Mouse (Mus musculus): Measurements from ENCODE around the gene Gng7. TPM values are rescaled to one million over a fixed set of nuclear protein-coding genes. Genes with fewer than 3 reads are reported as not detected.
A peak's percentile ranks its signal among the peaks of the same experiment; 100 is the strongest.

The Gng7 gene
- polyA plus RNA-seq, 1 experiment = 4.1 TPM

DNA sequence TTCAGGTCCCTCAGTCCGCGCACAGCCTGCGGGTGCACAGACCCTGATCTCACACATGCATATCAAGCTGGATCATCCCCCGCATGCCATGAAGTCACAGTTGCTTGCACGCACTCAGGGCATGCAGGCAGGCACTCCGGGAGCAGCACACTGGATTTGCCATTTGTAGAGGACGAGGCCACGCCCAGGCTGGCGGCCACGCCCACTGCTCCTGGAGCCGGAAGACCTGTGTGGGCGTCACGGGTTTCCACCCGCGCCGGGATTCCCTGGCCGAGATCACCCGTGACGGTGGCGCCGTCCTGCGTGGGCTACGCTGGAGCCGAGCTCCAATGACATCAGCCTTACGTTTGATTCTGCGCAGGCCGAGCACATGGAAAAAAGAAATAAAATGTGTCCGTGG is 75.1 kb downstream of the Gng7 start:
- Histone ChIP-seq H3K4me1 (ENCODE audit: control insufficient read depth, insufficient read depth, low read length) (peaks cover 26% of the 10 kb centered on the region), H3K4me3 (ENCODE audit: low read depth, low read length) (peak overlapping the region; percentile 38), H3K36me3 (ENCODE audit: control insufficient read depth, insufficient read depth, low read length, poor library complexity, severe bottlenecking) (no peaks in the 10 kb centered on the region), H3K9me3 (replicated peaks; ENCODE audit: control insufficient read depth, insufficient read depth, low read length, poor library complexity, severe bottlenecking) (no peaks in the 10 kb centered on the region), H3K9ac (ENCODE audit: low read depth, poor library complexity, severe bottlenecking) (no peak overlapping the region), H3K27ac (ENCODE audit: insufficient read depth, low read length) (peak overlapping the region; percentile 96), H3K27me3 (ENCODE audit: control insufficient read depth, insufficient read depth, low read length, poor library complexity, severe bottlenecking) (no peaks in the 10 kb centered on the region)
- TF ChIP-seq POLR2A (IDR thresholded peaks at IDR 0.05; ENCODE audit: insufficient read depth, low read length) = no peak

DNA sequence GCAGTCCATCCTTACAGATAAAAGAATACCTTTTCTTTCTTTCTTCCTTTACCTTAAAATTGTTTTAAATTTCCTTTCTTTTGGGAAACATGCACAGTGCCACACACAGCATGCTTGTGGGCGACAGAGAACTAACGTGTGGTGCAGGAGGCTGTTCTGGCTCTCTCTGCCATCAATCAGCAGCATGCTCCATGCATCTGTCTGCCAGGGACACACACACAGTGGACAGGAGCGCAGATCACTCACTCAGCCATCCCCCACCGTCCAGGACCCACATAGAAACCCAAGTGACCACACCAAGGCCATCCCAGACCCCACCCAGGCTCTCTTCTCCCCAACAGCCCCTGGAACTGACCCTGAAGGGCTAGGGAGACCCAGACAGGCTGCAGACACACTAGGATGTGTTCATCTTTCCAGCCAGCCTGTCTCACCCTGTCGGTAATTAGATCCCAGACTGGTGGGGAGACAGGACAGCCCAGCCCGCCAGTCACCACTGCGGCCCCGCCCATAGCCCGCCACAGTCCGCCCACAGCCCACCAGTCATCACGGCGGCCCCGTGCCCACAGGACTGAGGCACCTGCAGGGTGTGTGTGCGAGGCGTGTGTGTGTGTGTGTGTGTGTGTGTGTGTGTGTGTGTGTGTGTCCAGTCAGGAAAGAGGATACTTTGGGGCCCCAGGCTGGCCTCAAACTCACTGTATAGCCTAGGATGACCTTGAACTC is 75.8 kb downstream of the Gng7 start:
- no peak for TF ChIP-seq POLR2A (IDR thresholded peaks at IDR 0.05; ENCODE audit: insufficient read depth, low read length)
- TF ChIP-seq CTCF (IDR thresholded peaks at IDR 0.05; ENCODE audit: low read depth, low read length) = no peak
- no peak for TF ChIP-seq EP300 (IDR thresholded peaks at IDR 0.05; ENCODE audit: insufficient read depth, low read depth, low read length)
- no peak overlapping the region for H3K9ac ChIP-seq (ENCODE audit: low read depth, poor library complexity, severe bottlenecking)
- no peaks in the 10 kb centered on the region for H3K27me3 ChIP-seq (ENCODE audit: control insufficient read depth, insufficient read depth, low read length, poor library complexity, severe bottlenecking)
- no peaks in the 10 kb centered on the region for H3K36me3 ChIP-seq (ENCODE audit: control insufficient read depth, insufficient read depth, low read length, poor library complexity, severe bottlenecking)
- peak overlapping the region; percentile 38 for H3K4me3 ChIP-seq (ENCODE audit: low read depth, low read length)
- H3K4me1 ChIP-seq (ENCODE audit: control insufficient read depth, insufficient read depth, low read length) = peaks cover 30% of the 10 kb centered on the region
- peak overlapping the region; percentile 22; the same call in 1 of the 2 replicates for H3K27ac ChIP-seq (ENCODE audit: insufficient read depth, low read length)
- no peaks in the 10 kb centered on the region for H3K9me3 ChIP-seq (replicated peaks; ENCODE audit: control insufficient read depth, insufficient read depth, low read length, poor library complexity, severe bottlenecking)

DNA sequence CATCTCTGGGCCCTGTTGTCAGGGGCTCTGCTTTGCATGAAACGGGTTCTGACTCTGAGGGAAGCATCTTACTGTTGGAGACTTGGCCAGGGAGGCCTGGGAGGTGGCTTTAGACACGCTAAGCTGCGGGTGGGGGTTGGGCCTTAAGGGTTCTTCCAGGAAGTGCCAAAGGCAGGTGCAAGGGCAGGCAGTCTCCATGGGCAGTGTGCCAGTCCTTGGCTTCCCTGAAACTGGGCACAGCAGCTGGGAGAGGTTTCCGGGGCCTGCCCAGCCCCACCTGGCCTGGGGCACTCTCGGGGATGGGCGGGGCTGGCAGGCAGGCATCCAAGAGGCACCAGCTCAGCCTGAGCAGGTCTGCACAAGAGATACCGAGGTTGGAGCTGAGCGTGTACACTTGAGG is 77.1 kb downstream of the Gng7 start:
- H3K9ac ChIP-seq (ENCODE audit: low read depth, poor library complexity, severe bottlenecking) = no peak overlapping the region
- no peaks in the 10 kb centered on the region for H3K36me3 ChIP-seq (ENCODE audit: control insufficient read depth, insufficient read depth, low read length, poor library complexity, severe bottlenecking)
- H3K4me3 ChIP-seq (ENCODE audit: low read depth, low read length) = no peak overlapping the region
- no peaks in the 10 kb centered on the region for H3K27me3 ChIP-seq (ENCODE audit: control insufficient read depth, insufficient read depth, low read length, poor library complexity, severe bottlenecking)
- no peak for TF ChIP-seq EP300 (IDR thresholded peaks at IDR 0.05; ENCODE audit: insufficient read depth, low read depth, low read length)
- TF ChIP-seq POLR2A (IDR thresholded peaks at IDR 0.05; ENCODE audit: insufficient read depth, low read length) = no peak
- no peak for TF ChIP-seq CTCF (IDR thresholded peaks at IDR 0.05; ENCODE audit: low read depth, low read length)
- peaks cover 26% of the 10 kb centered on the region for H3K4me1 ChIP-seq (ENCODE audit: control insufficient read depth, insufficient read depth, low read length)
- H3K27ac ChIP-seq (ENCODE audit: insufficient read depth, low read length) = no peak overlapping the region
- no peaks in the 10 kb centered on the region for H3K9me3 ChIP-seq (replicated peaks; ENCODE audit: control insufficient read depth, insufficient read depth, low read length, poor library complexity, severe bottlenecking)

DNA sequence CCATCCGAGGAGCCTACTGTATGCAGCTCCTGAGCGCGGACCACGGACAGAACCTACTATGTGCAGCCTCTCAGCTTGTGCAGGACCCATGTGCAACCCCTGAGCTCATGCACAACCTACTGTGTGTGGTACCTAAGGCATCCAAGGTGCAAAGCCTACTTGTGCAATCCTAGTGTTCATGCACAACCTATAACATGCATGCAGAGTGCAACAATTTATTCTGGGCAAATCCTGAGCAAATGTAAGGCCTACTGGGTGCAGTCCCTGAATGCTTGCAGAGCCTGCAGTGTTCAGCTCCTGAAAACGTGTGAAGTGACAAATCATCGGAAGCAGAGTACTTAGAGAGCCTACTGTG is 78.0 kb downstream of the Gng7 start:
- peaks cover 25% of the 10 kb centered on the region for H3K4me1 ChIP-seq (ENCODE audit: control insufficient read depth, insufficient read depth, low read length)
- no peak overlapping the region for H3K27ac ChIP-seq (ENCODE audit: insufficient read depth, low read length)
- 0 out of 2 replicates have a peak overlapping the region, but pooled peaks have one; percentile 0 for H3K4me3 ChIP-seq (ENCODE audit: low read depth, low read length)
- TF ChIP-seq CTCF (IDR thresholded peaks at IDR 0.05; ENCODE audit: low read depth, low read length) = no peak
- no peak for TF ChIP-seq POLR2A (IDR thresholded peaks at IDR 0.05; ENCODE audit: insufficient read depth, low read length)
- TF ChIP-seq EP300 (IDR thresholded peaks at IDR 0.05; ENCODE audit: insufficient read depth, low read depth, low read length) = no peak
- H3K27me3 ChIP-seq (ENCODE audit: control insufficient read depth, insufficient read depth, low read length, poor library complexity, severe bottlenecking) = no peaks in the 10 kb centered on the region
- peaks cover 2% of the 10 kb centered on the region; the same call in 1 of the 2 replicates for H3K36me3 ChIP-seq (ENCODE audit: control insufficient read depth, insufficient read depth, low read length, poor library complexity, severe bottlenecking)
- no peak overlapping the region for H3K9ac ChIP-seq (ENCODE audit: low read depth, poor library complexity, severe bottlenecking)
- H3K9me3 ChIP-seq (replicated peaks; ENCODE audit: control insufficient read depth, insufficient read depth, low read length, poor library complexity, severe bottlenecking) = no peaks in the 10 kb centered on the region

DNA sequence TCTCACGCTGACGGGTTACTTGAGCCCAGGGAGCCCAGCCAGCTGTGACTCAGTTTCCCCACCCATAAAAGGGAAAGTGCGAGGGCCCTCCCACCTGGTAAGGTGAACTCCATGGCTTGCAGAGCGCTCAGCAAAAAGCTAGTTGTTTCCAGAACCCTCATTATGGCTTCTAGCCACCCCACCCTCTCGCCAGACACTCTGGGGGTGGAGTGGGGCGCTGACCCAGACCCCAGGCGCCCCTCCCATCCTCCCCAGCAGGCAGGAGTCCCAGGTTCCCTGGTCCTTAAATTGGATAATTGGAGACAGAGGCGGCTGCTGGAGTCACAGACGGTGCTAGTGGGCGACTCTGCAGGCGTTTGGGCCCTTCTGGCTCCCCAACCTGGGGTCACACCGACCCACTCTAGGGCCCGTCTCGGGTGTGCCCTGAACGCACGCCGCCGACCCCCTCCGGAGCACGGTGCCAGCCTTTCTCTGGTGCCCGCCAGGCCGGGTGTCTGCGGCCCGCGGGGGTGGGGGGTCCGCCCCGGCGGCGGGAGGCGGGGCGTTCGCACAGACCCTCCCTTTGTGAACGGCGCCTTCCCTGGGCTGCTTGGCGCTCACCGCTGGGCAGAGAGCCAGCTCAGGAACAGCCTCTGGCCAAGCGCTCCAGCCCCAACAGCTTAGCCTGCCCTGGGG is 78.5 kb downstream of the Gng7 start:
- Histone ChIP-seq H3K9ac (ENCODE audit: low read depth, poor library complexity, severe bottlenecking) (no peak overlapping the region), H3K27me3 (ENCODE audit: control insufficient read depth, insufficient read depth, low read length, poor library complexity, severe bottlenecking) (no peaks in the 10 kb centered on the region), H3K27ac (ENCODE audit: insufficient read depth, low read length) (no peak overlapping the region), H3K4me3 (ENCODE audit: low read depth, low read length) (peak overlapping the region; percentile 18), H3K4me1 (ENCODE audit: control insufficient read depth, insufficient read depth, low read length) (peaks cover 23% of the 10 kb centered on the region), H3K36me3 (ENCODE audit: control insufficient read depth, insufficient read depth, low read length, poor library complexity, severe bottlenecking) (peaks cover 5% of the 10 kb centered on the region), H3K9me3 (replicated peaks; ENCODE audit: control insufficient read depth, insufficient read depth, low read length, poor library complexity, severe bottlenecking) (no peaks in the 10 kb centered on the region)
- TF ChIP-seq CTCF (IDR thresholded peaks at IDR 0.05; ENCODE audit: low read depth, low read length) = no peak

DNA sequence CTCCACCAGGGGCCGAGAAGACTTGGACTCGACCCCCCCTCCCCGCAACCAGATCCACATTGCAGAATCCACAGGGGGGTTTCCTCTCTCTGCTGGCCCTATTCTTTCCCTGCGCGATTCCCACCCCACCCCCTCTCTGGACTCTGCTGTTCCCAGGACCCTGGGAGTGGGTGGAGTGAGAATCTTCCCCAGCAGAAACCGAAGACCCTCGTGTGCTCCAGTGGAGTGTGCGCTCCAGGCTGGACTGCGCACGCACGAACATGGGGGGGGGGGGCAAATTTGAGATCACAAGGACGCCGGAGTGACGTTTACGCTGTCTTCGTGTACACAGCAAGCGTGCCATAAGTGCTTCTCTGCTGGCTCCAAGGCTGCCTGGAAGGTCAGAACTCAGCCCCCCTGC is 79.0 kb downstream of the Gng7 start:
- no peak for TF ChIP-seq CTCF (IDR thresholded peaks at IDR 0.05; ENCODE audit: low read depth, low read length)
- no peak for TF ChIP-seq POLR2A (IDR thresholded peaks at IDR 0.05; ENCODE audit: insufficient read depth, low read length)
- no peak for TF ChIP-seq EP300 (IDR thresholded peaks at IDR 0.05; ENCODE audit: insufficient read depth, low read depth, low read length)
- H3K27me3 ChIP-seq (ENCODE audit: control insufficient read depth, insufficient read depth, low read length, poor library complexity, severe bottlenecking) = no peaks in the 10 kb centered on the region
- H3K36me3 ChIP-seq (ENCODE audit: control insufficient read depth, insufficient read depth, low read length, poor library complexity, severe bottlenecking) = peaks cover 9% of the 10 kb centered on the region
- no peaks in the 10 kb centered on the region for H3K9me3 ChIP-seq (replicated peaks; ENCODE audit: control insufficient read depth, insufficient read depth, low read length, poor library complexity, severe bottlenecking)
- H3K4me1 ChIP-seq (ENCODE audit: control insufficient read depth, insufficient read depth, low read length) = peaks cover 18% of the 10 kb centered on the region
- peak overlapping the region; percentile 18 for H3K4me3 ChIP-seq (ENCODE audit: low read depth, low read length)
- H3K27ac ChIP-seq (ENCODE audit: insufficient read depth, low read length) = no peak overlapping the region
- H3K9ac ChIP-seq (ENCODE audit: low read depth, poor library complexity, severe bottlenecking) = no peak overlapping the region
